Mouse (Mus musculus): Measurements from ENCODE around the gene Inpp4b.

DNA sequence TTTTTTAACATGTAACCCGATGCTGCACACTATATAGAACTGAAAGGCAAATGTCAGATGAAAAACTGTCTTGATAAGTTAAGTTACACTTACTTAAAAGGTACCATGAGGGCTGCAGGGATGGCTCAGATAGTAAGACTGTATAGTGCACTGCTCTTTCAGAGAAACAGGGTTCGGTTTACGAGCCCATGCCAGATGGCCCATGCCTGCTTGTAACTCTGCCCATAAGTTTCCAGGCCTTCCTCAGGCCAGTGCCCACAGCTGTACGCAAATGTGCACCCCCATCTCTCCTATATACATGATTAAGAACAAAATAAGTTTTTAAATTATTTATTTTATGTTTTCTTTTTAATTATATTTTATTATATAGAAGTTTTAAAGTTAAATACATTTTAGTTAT lies 300.7 kb downstream of the Inpp4b start:
- TF ChIP-seq CTCF (IDR thresholded peaks at IDR 0.05; ENCODE audit: low read depth) (no peak), EP300 (IDR thresholded peaks at IDR 0.05; ENCODE audit: low read depth) (no peak)
